Mouse (Mus musculus) C2C12 (cell line): ENCODE data around the gene Ada. TPM values are rescaled to one million over a fixed set of nuclear protein-coding genes. Genes with fewer than 3 reads are reported as not detected.

ENCODE experiments used
- H3K27me3 ChIP-seq: one replicate; pipeline ENCODE4 v1.6.1; 2011; ENCODE audit not compliant: control insufficient read depth, insufficient read depth, insufficient read length
- H3K36me3 ChIP-seq: one replicate; pipeline ENCODE4 v1.6.1; 2011; ENCODE audit not compliant: control insufficient read depth, insufficient read depth
- H3K4me3 ChIP-seq: one replicate; pipeline ENCODE4 v1.5.1; 2011; ENCODE audit warnings: mild to moderate bottlenecking, control low read depth; ENCODE audit not compliant: poor library complexity, insufficient read depth, severe bottlenecking
- H3K79me2 ChIP-seq: one replicate; pipeline ENCODE4 v1.6.1; 2011; ENCODE audit not compliant: control insufficient read depth, insufficient read depth
- H3K79me3 ChIP-seq: one replicate; pipeline ENCODE4 v1.6.1; 2011; ENCODE audit warnings: low read depth, control low read depth
- H3ac ChIP-seq: one replicate; pipeline ENCODE3; 2011; ENCODE audit warnings: low read depth; ENCODE audit not compliant: control insufficient read depth, insufficient read length
- CEBPB ChIP-seq: IDR thresholded peaks from one replicate; pipeline ENCODE4 v1.6.1; 2011; ENCODE audit warnings: low read depth, mild to moderate bottlenecking, control low read depth, moderate library complexity
- CTCF ChIP-seq: IDR thresholded peaks from one replicate; pipeline ENCODE4 v1.5.1; 2011; ENCODE audit not compliant: control insufficient read depth, insufficient read depth, insufficient read length
- FOSL1 ChIP-seq: IDR thresholded peaks from one replicate; pipeline ENCODE4 v1.8.0; 2011; ENCODE audit warnings: mild to moderate bottlenecking, low read length; ENCODE audit not compliant: poor library complexity, insufficient read depth, severe bottlenecking
- MAX ChIP-seq: IDR thresholded peaks from one replicate; pipeline ENCODE4 v1.6.1; 2011; ENCODE audit warnings: mild to moderate bottlenecking, control low read depth
- MYOD1 ChIP-seq: IDR thresholded peaks from one replicate; pipeline ENCODE4 v1.6.1; 2011; ENCODE audit warnings: low read depth; ENCODE audit not compliant: control insufficient read depth, insufficient read length
- MYOG ChIP-seq: IDR thresholded peaks from one replicate; pipeline ENCODE4 v1.6.1; 2011; ENCODE audit not compliant: control insufficient read depth, insufficient read length; ENCODE audit errors: extremely low read depth
- USF1 ChIP-seq: IDR thresholded peaks from one replicate; pipeline ENCODE4 v1.6.1; 2011; ENCODE audit warnings: low read depth, mild to moderate bottlenecking, control low read depth, moderate library complexity
- long read RNA-seq, 2 experiments: library from polyadenylated mRNA; unstranded; transcript quantifications; one replicate each; pipeline ENCODE4 v2.0.0; 2019 to 2020
- polyA plus RNA-seq: library from polyadenylated mRNA; unstranded; fragments of >200 nt; fragmentation: generic; extraction: Trizol; gene quantifications from one replicate; pipeline ENCODE4 v1.2.1, GENCODE M21; 2012; ENCODE audit warnings: missing spikeins

Ada gene
- polyA plus RNA-seq = 3.3 TPM
- long read RNA-seq, experiment 1, partial matches to known transcripts = 0 of 3 reads
- long read RNA-seq, experiment 1, other reads (novel, unspliced or antisense) = 0 of 3 reads
- long read RNA-seq, experiment 2, transcript Ada-201 (12 exons, 1,688 nt) = major isoform, 24 of 37 reads
- long read RNA-seq, experiment 2, partial matches to known transcripts = 7 of 37 reads
- long read RNA-seq, experiment 2, other reads (novel, unspliced or antisense) = 6 of 37 reads

DNA sequence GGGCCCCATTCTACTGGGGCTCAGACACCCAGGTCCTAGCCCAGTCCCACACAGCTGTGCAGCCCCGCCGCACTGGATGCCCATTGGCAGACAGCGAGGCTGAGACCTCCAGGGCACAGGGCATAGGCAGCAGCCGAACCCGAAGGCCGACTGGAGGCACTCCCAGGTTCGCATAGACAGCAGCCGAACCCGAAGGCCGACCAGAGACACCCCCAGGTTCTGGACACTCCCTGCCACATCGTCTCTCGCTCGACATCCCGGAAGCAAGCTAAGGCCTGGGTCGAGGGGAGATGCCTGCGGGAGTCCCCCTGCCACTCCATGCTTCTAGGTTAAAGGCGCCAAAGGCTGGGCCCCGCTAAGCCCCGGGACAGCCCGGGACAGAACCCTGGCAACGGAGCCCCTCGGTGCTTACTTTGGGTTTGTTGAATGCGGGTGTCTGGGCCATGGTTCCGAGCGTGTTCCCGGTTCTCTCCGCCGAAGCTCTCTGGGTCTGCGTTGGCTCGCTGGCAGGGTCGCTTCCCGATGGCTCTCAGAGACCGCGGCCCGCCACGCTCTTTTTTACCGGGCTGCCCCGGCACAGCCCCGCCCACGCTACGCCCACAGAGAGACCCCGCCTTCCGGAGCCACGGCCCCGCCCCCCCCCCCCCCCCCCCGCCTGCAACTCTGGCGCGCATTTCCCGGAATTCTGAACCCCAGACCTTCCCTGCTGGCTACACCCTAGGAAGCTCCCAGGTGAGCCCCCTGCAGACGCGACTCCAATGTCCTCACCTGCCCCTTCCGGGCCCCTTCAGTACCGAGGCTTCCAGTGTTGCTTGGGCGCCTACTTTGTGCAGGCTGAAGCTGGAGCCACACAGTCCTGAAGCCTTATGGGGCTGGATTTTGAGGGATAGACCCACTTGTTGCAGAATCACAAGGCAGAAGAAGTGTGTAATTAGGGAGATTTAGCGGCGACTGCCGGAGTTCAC is at the start of gene Ada:
Ada (minus strand) TSS at position 593 of the 965 bp plus-strand sequence.
- peak within 1 kb of the TSS; percentile 14 for H3K4me3 ChIP-seq
- TF ChIP-seq CTCF = no peak
- TF ChIP-seq MAX = no peak
- TF ChIP-seq FOSL1 = no peak
- no peak for TF ChIP-seq MYOD1
- TF ChIP-seq CEBPB = no peak
- TF ChIP-seq USF1 = no peak
- TF ChIP-seq MYOG = no peak
- no peaks in the 10 kb centered on the region for H3K79me3 ChIP-seq
- H3ac ChIP-seq = peak within 1 kb of the TSS; percentile 60
- H3K36me3 ChIP-seq = no peaks in the 10 kb centered on the region
- no peaks in the 10 kb centered on the region for H3K79me2 ChIP-seq
- H3K27me3 ChIP-seq = peaks cover 17% of the 10 kb centered on the region

- no peaks in the 10 kb centered on the region for H3K79me2 ChIP-seq
- TF ChIP-seq CEBPB (no peak), FOSL1 (no peak), USF1 (no peak), CTCF (no peak), MAX (no peak), MYOG (no peak), MYOD1 (no peak)
Measured at GRCm38 (mm10) chr2:163798411-163798810, 48.4 kb upstream of the Ada start.

GRCm38 (mm10) chr2:163788484-163788883 is 38.4 kb upstream of the Ada start:
- TF ChIP-seq MYOG = no peak
- no peak for TF ChIP-seq FOSL1
- TF ChIP-seq MYOD1 = no peak
- TF ChIP-seq MAX = no peak
- TF ChIP-seq CEBPB = peak; percentile 46
- no peak for TF ChIP-seq USF1
- TF ChIP-seq CTCF = peak; percentile 63
- H3K79me3 ChIP-seq = no peaks in the 10 kb centered on the region
- H3ac ChIP-seq = no peak overlapping the region
- no peak overlapping the region for H3K4me3 ChIP-seq
- no peaks in the 10 kb centered on the region for H3K36me3 ChIP-seq
- no peaks in the 10 kb centered on the region for H3K27me3 ChIP-seq
- no peaks in the 10 kb centered on the region for H3K79me2 ChIP-seq

More at GRCm38 (mm10) chr2:163798411-163798810, 48.4 kb upstream of the Ada start:
- Histone ChIP-seq H3K79me3 (no peaks in the 10 kb centered on the region), H3K4me3 (no peak overlapping the region), H3K27me3 (peaks cover 7% of the 10 kb centered on the region), H3ac (no peak overlapping the region), H3K36me3 (no peaks in the 10 kb centered on the region)

- no peak overlapping the region for H3ac ChIP-seq
- no peaks in the 10 kb centered on the region for H3K79me3 ChIP-seq
- TF ChIP-seq CEBPB = no peak
- peak; percentile 46 for TF ChIP-seq CTCF
- H3K79me2 ChIP-seq = no peaks in the 10 kb centered on the region
- H3K36me3 ChIP-seq = no peaks in the 10 kb centered on the region
- no peak overlapping the region for H3K4me3 ChIP-seq
- H3K27me3 ChIP-seq = peaks cover 6% of the 10 kb centered on the region
Measured at GRCm38 (mm10) chr2:163787709-163788108, 37.7 kb upstream of the Ada start.

DNA sequence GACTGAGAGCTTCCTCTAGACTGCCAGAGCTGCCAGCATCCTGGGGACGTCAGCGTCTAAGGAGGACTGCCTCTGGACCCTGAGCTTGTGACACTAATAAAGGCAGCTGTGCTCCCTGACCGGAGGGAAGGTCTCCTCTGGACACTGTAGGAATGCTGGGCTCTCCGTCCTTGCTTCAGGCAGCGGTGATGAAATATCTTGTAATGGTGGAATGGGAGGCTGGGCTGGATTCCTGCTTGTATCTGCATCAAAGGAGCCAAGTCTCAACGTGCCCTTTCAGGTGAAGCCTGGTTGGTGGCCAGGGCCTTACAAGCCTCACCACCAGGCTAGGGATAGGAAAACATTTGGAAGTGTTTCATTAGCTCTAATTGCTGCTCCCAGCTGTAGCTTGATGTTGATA is 37.0 kb upstream of the Ada start:
- H3K36me3 ChIP-seq = no peaks in the 10 kb centered on the region
- H3K27me3 ChIP-seq = peaks cover 10% of the 10 kb centered on the region
- H3K79me3 ChIP-seq = no peaks in the 10 kb centered on the region
- no peak overlapping the region for H3K4me3 ChIP-seq
- H3ac ChIP-seq = no peak overlapping the region
- no peak for TF ChIP-seq MYOD1
- TF ChIP-seq CEBPB = no peak
- TF ChIP-seq FOSL1 = no peak
- TF ChIP-seq MYOG = no peak
- TF ChIP-seq CTCF = no peak
- TF ChIP-seq USF1 = no peak
- no peak for TF ChIP-seq MAX
- H3K79me2 ChIP-seq = no peaks in the 10 kb centered on the region

DNA sequence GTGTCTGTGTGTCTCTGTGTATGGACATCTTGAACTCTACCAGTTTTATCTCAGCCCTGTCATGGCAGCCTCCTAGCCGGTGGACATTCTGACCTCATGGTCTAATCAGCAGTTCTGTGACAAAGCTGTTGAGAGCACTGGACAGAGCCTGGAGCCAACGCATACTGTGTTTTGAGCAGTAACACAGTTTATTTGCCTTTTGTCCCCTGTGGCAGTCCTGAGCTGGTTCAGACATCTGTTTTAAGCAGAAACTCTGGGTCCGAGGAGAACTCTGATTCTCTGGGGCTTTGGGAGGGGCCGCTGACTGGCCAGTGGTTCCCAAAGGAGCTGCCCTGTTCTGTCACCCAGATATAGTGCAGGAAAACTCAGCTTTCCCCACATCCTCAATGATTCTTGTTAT is 33.9 kb upstream of the Ada start:
- TF ChIP-seq CEBPB = no peak
- no peak for TF ChIP-seq MYOG
- no peak for TF ChIP-seq USF1
- Histone ChIP-seq H3K79me3 (no peaks in the 10 kb centered on the region), H3K27me3 (peaks cover 31% of the 10 kb centered on the region), H3K79me2 (no peaks in the 10 kb centered on the region), H3ac (no peak overlapping the region), H3K4me3 (no peak overlapping the region), H3K36me3 (no peaks in the 10 kb centered on the region)
